Comparison of ENCODE assay signal across 9 mouse cellular contexts in the genomic region with DNA sequence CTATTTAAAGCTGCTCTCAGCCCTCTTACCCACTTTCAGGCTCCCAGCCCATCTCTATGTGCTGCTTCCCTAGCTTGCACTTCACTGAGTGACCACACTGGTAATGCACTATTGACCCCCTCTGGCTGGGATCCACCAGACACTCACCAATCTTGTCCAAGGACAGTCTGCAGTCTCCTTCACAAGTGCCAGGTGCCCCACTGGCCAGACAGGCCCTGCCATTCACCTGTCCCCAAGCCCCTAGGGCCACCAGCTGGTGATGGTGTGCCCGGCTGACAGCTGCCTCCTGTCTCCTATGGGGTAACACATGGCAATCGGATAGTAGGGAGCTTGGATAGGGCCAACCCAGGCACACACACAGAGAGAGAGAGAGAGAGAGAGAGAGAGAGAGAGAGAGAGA. TPM values are rescaled to one million over a fixed set of nuclear protein-coding genes. Genes with fewer than 3 reads are reported as not detected.
DNase-seq lines count a peak whose midpoint lies in the region; ATAC-seq and TF ChIP-seq lines count a peak whose summit lies in the region.
"Had no signal": no experiment of that assay in that cellular context is flagged by ENCODE, and none has a peak within 500 bp of the region (broad histone marks: within the 10 kb centered on the region; RNA-seq: fewer than 3 reads in every experiment).

No protein-coding gene starts in this region.

- H3K27ac ChIP-seq in heart, adult 2 months: peak overlapping the region; percentile 86
- no peak overlapping the region for H3K27ac ChIP-seq in heart, embryonic 11.5 days (ENCODE audit: low read depth, low read length)
- H3K27ac ChIP-seq in forebrain, embryonic 15.5 days (replicated peaks): no peak overlapping the region
- H3K27ac ChIP-seq in neural tube, embryonic 13.5 days (replicated peaks): no peak overlapping the region

- 0 out of 2 replicates have a peak, but pooled peaks cover 2% of the 10 kb centered on the region for H3K36me3 ChIP-seq in heart, adult 2 months (ENCODE audit: control insufficient read depth, insufficient read depth, low read length)
- no peaks in the 10 kb centered on the region for H3K36me3 ChIP-seq in heart, embryonic 11.5 days (ENCODE audit: control insufficient read depth, insufficient read depth, low read length)
- H3K36me3 ChIP-seq in forebrain, embryonic 15.5 days: no peaks in the 10 kb centered on the region
- H3K36me3 ChIP-seq in neural tube, embryonic 13.5 days: no peaks in the 10 kb centered on the region

- no peak for TF ChIP-seq EP300 in heart, adult 2 months (IDR thresholded peaks at IDR 0.05; ENCODE audit: insufficient read depth, low read depth, low read length)

- TF ChIP-seq POLR2A in heart, adult 2 months (IDR thresholded peaks at IDR 0.05; ENCODE audit: insufficient read depth, low read depth, low read length): no peak

- TF ChIP-seq CTCF in heart, adult 2 months (IDR thresholded peaks at IDR 0.05): 0 out of 2 replicates have a peak, but pooled peaks have one; percentile 4

- H3K9me3 ChIP-seq in heart, embryonic 11.5 days (replicated peaks; ENCODE audit: control insufficient read depth, low read length): no peaks in the 10 kb centered on the region
- H3K9me3 ChIP-seq in forebrain, embryonic 15.5 days: no peaks in the 10 kb centered on the region
- H3K9me3 ChIP-seq in neural tube, embryonic 13.5 days: no peaks in the 10 kb centered on the region

- 44% methylated on average over 2 of the region's 2 CpGs for WGBS in heart, adult 2 months
- WGBS in heart, embryonic 11.5 days (ENCODE audit: insufficient replicate concordance): 40% methylated on average over 2 of the region's 2 CpGs
- WGBS in forebrain, embryonic 15.5 days: 74% methylated on average over 2 of the region's 2 CpGs
- 47% methylated on average over 2 of the region's 2 CpGs for WGBS in neural tube, embryonic 13.5 days

- no peak overlapping the region; the same call in 1 of the 2 replicates for H3K4me2 ChIP-seq in heart, embryonic 11.5 days
- H3K4me2 ChIP-seq in forebrain, embryonic 15.5 days (replicated peaks): peak overlapping the region; percentile 64
- peak overlapping the region; percentile 79 for H3K4me2 ChIP-seq in neural tube, embryonic 13.5 days

- H3K4me1 ChIP-seq in heart, adult 2 months (ENCODE audit: control insufficient read depth, insufficient read depth, low read length): peaks cover 12% of the 10 kb centered on the region
- 0 out of 2 replicates have a peak, but pooled peaks cover 6% of the 10 kb centered on the region for H3K4me1 ChIP-seq in heart, embryonic 11.5 days (ENCODE audit: control insufficient read depth, insufficient read depth, low read length)
- H3K4me1 ChIP-seq in forebrain, embryonic 15.5 days: peaks cover 81% of the 10 kb centered on the region
- H3K4me1 ChIP-seq in neural tube, embryonic 13.5 days (replicated peaks): peaks cover 63% of the 10 kb centered on the region

- H3K4me3 ChIP-seq in heart, adult 2 months: peak overlapping the region; percentile 90
- no peak overlapping the region for H3K4me3 ChIP-seq in heart, embryonic 11.5 days (ENCODE audit: low read depth, low read length)
- H3K4me3 ChIP-seq in forebrain, embryonic 15.5 days: peak overlapping the region; percentile 61
- H3K4me3 ChIP-seq in neural tube, embryonic 13.5 days: peak overlapping the region; percentile 60; the same call in 1 of the 2 replicates

- no peak for ATAC-seq in heart, embryonic 11.5 days (replicated peaks; ENCODE audit: insufficient number of reproducible peaks, low FRiP score, low TSS enrichment)
- no peak for ATAC-seq in forebrain, embryonic 15.5 days (replicated peaks)
- no peak for ATAC-seq in neural tube, embryonic 13.5 days (ENCODE audit: low read depth)

- H3K9ac ChIP-seq in heart, adult 2 months (ENCODE audit: low read depth, low read length): peak overlapping the region; percentile 85
- no peak overlapping the region for H3K9ac ChIP-seq in heart, embryonic 11.5 days (ENCODE audit: low read depth, low read length)
- peak overlapping the region; percentile 78 for H3K9ac ChIP-seq in forebrain, embryonic 15.5 days (replicated peaks)
- H3K9ac ChIP-seq in neural tube, embryonic 13.5 days: no peak overlapping the region

- H3K27me3 ChIP-seq in heart, adult 2 months (ENCODE audit: control insufficient read depth, insufficient read depth, low read length): peaks cover 1% of the 10 kb centered on the region; the same call in 1 of the 2 replicates
- H3K27me3 ChIP-seq in heart, embryonic 11.5 days (ENCODE audit: control insufficient read depth, insufficient read depth, low read length): peaks cover 81% of the 10 kb centered on the region
- H3K27me3 ChIP-seq in forebrain, embryonic 15.5 days: no peaks in the 10 kb centered on the region
- peaks cover 30% of the 10 kb centered on the region for H3K27me3 ChIP-seq in neural tube, embryonic 13.5 days

- DNase-seq in heart, adult 2 months: no peak
- peak; percentile 28 for DNase-seq in retina, postnatal 1 day
- DNase-seq in retina, embryonic 14.5 days (ENCODE audit: low spot score): no peak
- DNase-seq in right cerebral cortex, adult 2 months (ENCODE audit: low spot score in 2 of 2): no peak
- DNase-seq in gastrocnemius, postnatal 36 days: no peak
- DNase-seq: right cerebral cortex, adult 18-20 months had no signal

- intact Hi-C loops in heart, adult 2 months (cut with DNase I): no loop called here
- intact Hi-C loops in gastrocnemius, postnatal 36 days (cut with DNase I): no loop called here

- H3K79me2 ChIP-seq in heart, adult 2 months (replicated peaks; ENCODE audit: control insufficient read depth, insufficient read depth, low read length): no peaks in the 10 kb centered on the region

RNA-seq across cellular contexts. Expression of gene Sema7a, which starts 2.1 kb away (rescaled TPM):
- total RNA-seq in heart, adult 2 months (2021): 10 to 100 TPM; 26.7 to 31.1 TPM
- polyA plus RNA-seq in heart, adult 2 months (2012; rRNA removed): 29.0 and 31.3 TPM in 2 replicates
- 0.17 and 0.18 TPM in 2 replicates for polyA plus RNA-seq in heart, embryonic 11.5 days (2014; fragmentation: Nextera tagmentation; extraction: Ambion mirVana)
- 3.4 and 3.6 TPM in 2 replicates for polyA plus RNA-seq in forebrain, embryonic 15.5 days (2015; fragmentation: Nextera tagmentation; extraction: Ambion mirVana)
- 1.8 and 2.1 TPM in 2 replicates for polyA plus RNA-seq in neural tube, embryonic 13.5 days (2015; fragmentation: Nextera tagmentation; extraction: Ambion mirVana)
- 10 to 100 TPM in 1 of 2 experiments, 1 to 10 TPM in 1; 7.9 to 12.5 TPM for total RNA-seq in gastrocnemius, postnatal 36 days (2021)

RNA-seq across cellular contexts. Expression of gene Ubl7, which starts 31.3 kb away (rescaled TPM):
- total RNA-seq in heart, adult 2 months (2021): 10 to 100 TPM; 75.2 to 83.2 TPM
- polyA plus RNA-seq in heart, adult 2 months (2012; rRNA removed): 139 and 142 TPM in 2 replicates
- polyA plus RNA-seq in heart, embryonic 11.5 days (2014; fragmentation: Nextera tagmentation; extraction: Ambion mirVana): 97.7 and 106 TPM in 2 replicates
- polyA plus RNA-seq in forebrain, embryonic 15.5 days (2015; fragmentation: Nextera tagmentation; extraction: Ambion mirVana): 171 and 176 TPM in 2 replicates
- polyA plus RNA-seq in neural tube, embryonic 13.5 days (2015; fragmentation: Nextera tagmentation; extraction: Ambion mirVana): 149 and 166 TPM in 2 replicates
- total RNA-seq in gastrocnemius, postnatal 36 days (2021): 10 to 100 TPM; 65.2 to 80.4 TPM

Comparison
In these comparisons a context has a peak if more than half of its experiments do, and no peak if none do; other contexts are left out.
1. H3K9ac ChIP-seq: peak in heart, adult 2 months (single experiment) and forebrain, embryonic 15.5 days (single experiment); none in heart, embryonic 11.5 days (single experiment) and neural tube, embryonic 13.5 days (single experiment).